Mouse (Mus musculus) heart, embryonic 16.5 days (tissue): ENCODE data around the gene Celf5. TPM values are rescaled to one million over a fixed set of nuclear protein-coding genes. Genes with fewer than 3 reads are reported as not detected.
A peak's percentile ranks its signal among the peaks of the same experiment; 100 is the strongest.

Experiments
- ATAC-seq: fragments of 200-750 bp; cut with Nextera tagmentation; replicated peaks from 2 replicates; pipeline ENCODE4 v1.8.0; 2017; ENCODE audit warnings: moderate number of reproducible peaks; ENCODE audit not compliant: insufficient read depth, low FRiP score; ENCODE audit errors: extremely low read depth
- H3K27ac ChIP-seq: fragments of 300-500 bp; sonication (generic); 2 replicates; pipeline ENCODE4 v1.5.1; 2014; ENCODE audit warnings: mild to moderate bottlenecking, low read length, control low read depth, moderate library complexity
- H3K27me3 ChIP-seq: fragments of 300-500 bp; sonication (generic); 2 replicates; pipeline ENCODE4 v1.6.1; 2014; ENCODE audit warnings: low read length, mixed read lengths; ENCODE audit not compliant: control insufficient read depth, insufficient read depth
- H3K36me3 ChIP-seq: fragments of 300-500 bp; sonication (generic); 2 replicates; pipeline ENCODE4 v1.6.1; 2014; ENCODE audit not compliant: control insufficient read depth, insufficient read depth
- H3K4me1 ChIP-seq: fragments of 300-500 bp; sonication (generic); 2 replicates; pipeline ENCODE4 v1.6.1; 2014; ENCODE audit warnings: low read length, mixed read lengths; ENCODE audit not compliant: control insufficient read depth, insufficient read depth
- H3K4me2 ChIP-seq: fragments of 300-500 bp; sonication (generic); 2 replicates; pipeline ENCODE4 v1.6.1; 2014; ENCODE audit warnings: low read depth, mild to moderate bottlenecking, control low read depth, low read length
- H3K4me3 ChIP-seq: fragments of 300-500 bp; sonication (generic); 2 replicates; pipeline ENCODE4 v1.5.1; 2014; ENCODE audit warnings: mild to moderate bottlenecking, control low read depth, low read length
- H3K9ac ChIP-seq: fragments of 300-500 bp; sonication (generic); 2 replicates; pipeline ENCODE4 v1.6.1; 2014; ENCODE audit warnings: low read length, control low read depth
- H3K9me3 ChIP-seq: fragments of 300-500 bp; sonication (generic); replicated peaks from 2 replicates; pipeline ENCODE4 v1.6.1; 2016; ENCODE audit warnings: low read length; ENCODE audit not compliant: control insufficient read depth
- WGBS: fragments of 180-500 bp; shearing (Covaris S2); extraction: QIAGEN DNeasy Blood & Tissue Kit; methylation state at CpG from one replicate; pipeline ENCODE4 v1.1.7; 2014; 5-methylcytosine and 5-hydroxymethylcytosine counted together
- polyA plus RNA-seq: library from polyadenylated mRNA; unstranded; fragments of >200 nt; fragmentation: Nextera tagmentation; extraction: Ambion mirVana; gene quantifications from 2 replicates; pipeline ENCODE4 v1.2.1, GENCODE M21; 2015

Gene Celf5
- polyA plus RNA-seq, 1 experiment from 2014 or later: 0.24 TPM

GRCm38 (mm10) chr10:81418216-81419070, 64.1 kb downstream of the Celf5 start:
- Histone ChIP-seq H3K9ac (peak overlapping the region; percentile 17; the same call in 1 of the 2 replicates), H3K4me3 (no peak overlapping the region), H3K27ac (no peak overlapping the region), H3K27me3 (no peaks in the 10 kb centered on the region), H3K4me1 (peaks cover 57% of the 10 kb centered on the region), H3K4me2 (no peak overlapping the region), H3K36me3 (peaks cover 7% of the 10 kb centered on the region), H3K9me3 (no peaks in the 10 kb centered on the region)
- no peak for ATAC-seq
- WGBS: 47% methylated on average over 11 of the region's 11 CpGs

DNA sequence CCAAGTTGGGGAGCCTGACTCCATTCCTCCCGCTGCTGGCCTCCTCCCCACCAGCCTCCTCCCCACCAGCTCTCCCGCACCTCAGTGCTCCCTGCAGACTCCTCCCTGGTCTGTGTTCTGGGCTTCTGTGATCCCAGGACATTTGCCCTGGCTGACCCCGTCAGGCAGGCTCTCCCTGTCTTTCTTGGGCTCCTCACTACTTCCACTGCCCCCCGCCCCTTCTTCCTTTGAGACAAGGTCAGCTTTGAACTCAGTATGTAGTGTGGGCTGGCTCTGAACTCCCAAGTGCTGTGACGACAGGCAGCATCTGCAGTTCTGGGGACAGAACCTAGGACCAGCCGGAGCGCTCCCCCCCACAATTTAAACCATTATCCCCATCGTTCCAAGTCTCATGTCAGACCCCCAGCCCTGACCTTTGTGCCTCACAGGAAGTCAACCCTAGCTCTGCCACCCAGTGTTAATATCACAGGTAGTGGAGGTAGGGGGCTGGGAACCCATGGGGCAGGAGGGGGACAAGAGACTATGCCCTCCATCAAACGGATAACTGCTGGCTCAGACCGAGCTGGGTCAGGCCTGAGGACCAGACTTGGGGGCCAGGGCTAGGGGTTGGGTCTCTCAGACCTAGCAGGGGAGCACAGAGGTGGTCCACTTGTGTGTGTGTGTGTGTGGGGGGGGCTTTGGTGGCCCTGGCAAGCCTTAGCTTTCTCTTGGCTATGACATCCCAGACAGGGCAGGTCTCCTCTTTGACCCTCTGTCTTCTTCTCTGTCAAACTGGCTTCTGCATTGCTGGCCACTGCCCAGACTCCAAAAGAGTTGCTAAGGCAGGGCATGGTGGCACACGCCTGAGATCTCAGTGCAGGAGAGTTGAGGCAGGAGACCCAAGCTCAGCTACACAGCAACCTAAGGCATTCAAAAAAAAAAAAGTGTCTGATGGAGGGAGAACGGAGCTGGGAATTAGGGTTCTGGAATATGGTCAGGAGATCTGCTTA, 65.0 kb downstream of the Celf5 start:
- Histone ChIP-seq H3K27me3 (no peaks in the 10 kb centered on the region), H3K4me3 (peak overlapping the region; percentile 46), H3K9ac (peak overlapping the region; percentile 70), H3K9me3 (no peaks in the 10 kb centered on the region), H3K27ac (peak overlapping the region; percentile 77), H3K36me3 (peaks cover 9% of the 10 kb centered on the region), H3K4me1 (peaks cover 66% of the 10 kb centered on the region), H3K4me2 (peak overlapping the region; percentile 77)
- ATAC-seq: peak; percentile 12; the same call in 1 of the 2 replicates
- WGBS: 57% methylated on average over 12 of the region's 12 CpGs

DNA sequence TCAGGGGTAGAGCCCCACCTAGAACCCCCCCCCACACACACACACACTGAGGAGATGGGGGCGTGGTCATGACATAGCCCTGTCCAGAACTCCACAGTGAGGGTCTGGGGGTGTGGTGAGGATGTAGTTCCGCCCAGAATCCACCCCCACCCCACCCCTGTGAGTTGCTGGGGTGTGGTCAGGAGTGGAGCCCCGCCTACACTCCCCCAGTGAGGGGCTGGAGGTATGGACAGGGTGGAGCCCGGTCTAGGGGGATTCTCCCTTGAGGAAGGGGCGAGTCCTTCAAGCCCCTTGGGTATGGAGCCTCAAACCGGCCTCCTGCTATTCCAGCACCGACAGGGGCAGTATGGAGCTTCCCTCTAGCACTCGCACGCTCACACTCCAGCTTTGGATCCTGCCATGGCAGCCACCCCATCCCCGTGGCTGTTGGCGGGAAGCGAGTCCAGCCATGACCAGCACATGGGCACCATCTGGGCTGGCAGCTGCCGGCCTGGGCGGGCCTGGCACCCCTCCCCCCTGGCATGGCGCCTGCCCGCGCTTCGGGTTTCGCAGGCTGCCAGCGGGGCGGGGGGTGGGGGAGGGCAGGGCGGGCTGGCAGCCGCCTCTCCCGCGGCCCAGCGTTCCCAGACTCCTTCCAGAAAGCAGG, 65.8 kb downstream of the Celf5 start:
- WGBS: 4% methylated on average over 22 of the region's 26 CpGs
- Histone ChIP-seq H3K4me3 (peak overlapping the region; percentile 46), H3K9ac (peak overlapping the region; percentile 70), H3K4me2 (peak overlapping the region; percentile 77), H3K27ac (peak overlapping the region; percentile 77), H3K4me1 (peaks cover 74% of the 10 kb centered on the region), H3K27me3 (no peaks in the 10 kb centered on the region), H3K36me3 (peaks cover 9% of the 10 kb centered on the region), H3K9me3 (no peaks in the 10 kb centered on the region)
- ATAC-seq: peak; percentile 11

- no peak overlapping the region for H3K4me3 ChIP-seq
- H3K9ac ChIP-seq: no peak overlapping the region
- ATAC-seq: no peak
- WGBS: 69% methylated on average over 17 of the region's 17 CpGs
- H3K9me3 ChIP-seq: no peaks in the 10 kb centered on the region
- no peaks in the 10 kb centered on the region for H3K27me3 ChIP-seq
- peaks cover 82% of the 10 kb centered on the region for H3K4me1 ChIP-seq
- H3K27ac ChIP-seq: peak overlapping the region; percentile 31
- H3K4me2 ChIP-seq: no peak overlapping the region
- H3K36me3 ChIP-seq: peaks cover 9% of the 10 kb centered on the region
Observed at GRCm38 (mm10) chr10:81415549-81416310, 66.8 kb downstream of the Celf5 start.

- H3K27ac ChIP-seq: no peak overlapping the region
- H3K9me3 ChIP-seq: no peaks in the 10 kb centered on the region
- no peak overlapping the region for H3K4me2 ChIP-seq
- H3K27me3 ChIP-seq: no peaks in the 10 kb centered on the region
- WGBS: 83% methylated on average over 5 of the region's 5 CpGs
- H3K4me3 ChIP-seq: no peak overlapping the region
- no peak for ATAC-seq
- H3K36me3 ChIP-seq: peaks cover 4% of the 10 kb centered on the region
- peak overlapping the region; percentile 17; the same call in 1 of the 2 replicates for H3K9ac ChIP-seq
- peaks cover 88% of the 10 kb centered on the region for H3K4me1 ChIP-seq
Observed at GRCm38 (mm10) chr10:81415146-81415545, 67.4 kb downstream of the Celf5 start.

DNA sequence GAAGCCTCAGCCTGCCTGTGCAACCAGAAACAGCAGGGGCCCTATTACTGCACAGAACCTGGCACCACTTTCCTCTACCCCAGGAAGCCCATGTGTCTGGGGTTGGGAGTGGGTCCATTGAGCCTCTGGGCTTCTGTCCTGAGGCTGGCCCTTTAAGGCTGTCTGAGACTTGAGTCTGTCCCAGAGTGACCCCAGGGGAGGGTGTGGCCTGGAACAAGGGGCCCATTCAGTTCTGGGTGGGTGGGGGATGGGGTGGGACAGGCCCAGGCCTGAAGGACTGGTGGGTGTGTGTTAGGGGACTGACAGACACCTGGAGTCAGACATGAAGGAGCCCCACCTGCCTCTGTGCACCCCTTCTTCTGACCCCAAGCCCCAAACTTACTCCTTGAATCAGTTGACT, 67.8 kb downstream of the Celf5 start:
- no peak overlapping the region for H3K4me3 ChIP-seq
- H3K27me3 ChIP-seq: no peaks in the 10 kb centered on the region
- no peak overlapping the region for H3K4me2 ChIP-seq
- peak overlapping the region; percentile 44 for H3K9ac ChIP-seq
- H3K9me3 ChIP-seq: no peaks in the 10 kb centered on the region
- no peak for ATAC-seq
- no peak overlapping the region for H3K27ac ChIP-seq
- H3K4me1 ChIP-seq: peaks cover 93% of the 10 kb centered on the region
- H3K36me3 ChIP-seq: 0 out of 2 replicates have a peak, but pooled peaks cover 2% of the 10 kb centered on the region

- Histone ChIP-seq H3K9ac (peak overlapping the region; percentile 44), H3K27me3 (no peaks in the 10 kb centered on the region), H3K9me3 (no peaks in the 10 kb centered on the region), H3K27ac (peak overlapping the region; percentile 100), H3K4me1 (peaks cover 93% of the 10 kb centered on the region), H3K36me3 (0 out of 2 replicates have a peak, but pooled peaks cover 2% of the 10 kb centered on the region), H3K4me2 (peak overlapping the region; percentile 52), H3K4me3 (0 out of 2 replicates have a peak overlapping the region, but pooled peaks have one; percentile 19)
- ATAC-seq: no peak
- WGBS: 34% methylated on average over 26 of the region's 26 CpGs
Observed at GRCm38 (mm10) chr10:81413310-81414261, 68.9 kb downstream of the Celf5 start.
